Mouse (Mus musculus): ENCODE measurements at regions not wholly inside any gene's neighbourhood (a gene's known extent, or its start where the extent isn't known, plus 50 kb on each side); places are given as distances from the start of the nearest gene placed in this dataset.

GRCm38 (mm10) chr2:133443490-133443889 is 108.5 kb upstream of the Bmp2 start:
- TF ChIP-seq GATA1 (IDR thresholded peaks at IDR 0.05; ENCODE audit: low read length) (no peak), TAL1 (IDR thresholded peaks at IDR 0.05; ENCODE audit: low read length) (no peak)

Measured in erythroblast, embryonic 14.5 days (primary cell).